Mouse (Mus musculus): Measurements from ENCODE around the gene Col7a1. TPM values are rescaled to one million over a fixed set of nuclear protein-coding genes. Genes with fewer than 3 reads are reported as not detected.

The Col7a1 gene
- polyA plus RNA-seq, 1 experiment from 2014 or later: 0.64 TPM

MicroRNAs encoded within 50 kb of the gene (microRNA counts, 519-probe panel; counts per million panel counts)
- not detected for microRNA mmu-miR-711

Small RNAs within 50 kb of the gene (microRNA-seq; reads per million reads assigned to microRNA genes)
- gene Mir711: not detected

Other genes with a start within 250 kb of the Col7a1 start
- gene Ip6k2, start 169.8 kb upstream of the Col7a1 start, polyA plus RNA-seq (2014; fragmentation: Nextera tagmentation; extraction: Ambion mirVana): 268 and 320 TPM in 2 replicates
- gene Nckipsd, start 145.2 kb upstream of the Col7a1 start, polyA plus RNA-seq (2014; fragmentation: Nextera tagmentation; extraction: Ambion mirVana): 25.4 and 30.0 TPM in 2 replicates
- 18.5 and 21.6 TPM in 2 replicates for gene Celsr3, start 127.3 kb upstream of the Col7a1 start, polyA plus RNA-seq (2014; fragmentation: Nextera tagmentation; extraction: Ambion mirVana)
- 21.9 and 22.2 TPM in 2 replicates for gene Slc26a6, start 100.3 kb upstream of the Col7a1 start, polyA plus RNA-seq (2014; fragmentation: Nextera tagmentation; extraction: Ambion mirVana)
- gene Tmem89, start 39.0 kb upstream of the Col7a1 start, polyA plus RNA-seq (2014; fragmentation: Nextera tagmentation; extraction: Ambion mirVana): not detected in 2 replicates
- 480 and 510 TPM in 2 replicates for gene Uqcrc1, start 17.0 kb upstream of the Col7a1 start, polyA plus RNA-seq (2014; fragmentation: Nextera tagmentation; extraction: Ambion mirVana)
- 0.24 TPM in 1 of 2 replicates, not detected in the other for gene Ucn2, start 32.4 kb downstream of the Col7a1 start, polyA plus RNA-seq (2014; fragmentation: Nextera tagmentation; extraction: Ambion mirVana)
- 23.2 and 27.9 TPM in 2 replicates for gene Pfkfb4, start 38.2 kb downstream of the Col7a1 start, polyA plus RNA-seq (2014; fragmentation: Nextera tagmentation; extraction: Ambion mirVana)
- gene Shisa5, start 85.0 kb downstream of the Col7a1 start, polyA plus RNA-seq (2014; fragmentation: Nextera tagmentation; extraction: Ambion mirVana): 55.4 TPM in 2 replicates
- gene Trex1, start 106.1 kb downstream of the Col7a1 start, polyA plus RNA-seq (2014; fragmentation: Nextera tagmentation; extraction: Ambion mirVana): 12.4 and 13.4 TPM in 2 replicates
- 31.4 and 34.8 TPM in 2 replicates for gene Atrip, start 120.5 kb downstream of the Col7a1 start, polyA plus RNA-seq (2014; fragmentation: Nextera tagmentation; extraction: Ambion mirVana)
- 10.7 and 13.1 TPM in 2 replicates for gene Ccdc51, start 128.9 kb downstream of the Col7a1 start, polyA plus RNA-seq (2014; fragmentation: Nextera tagmentation; extraction: Ambion mirVana)
- gene Tma7, start 129.0 kb downstream of the Col7a1 start, polyA plus RNA-seq (2014; fragmentation: Nextera tagmentation; extraction: Ambion mirVana): 712 and 779 TPM in 2 replicates
- gene Plxnb1, start 141.8 kb downstream of the Col7a1 start, polyA plus RNA-seq (2014; fragmentation: Nextera tagmentation; extraction: Ambion mirVana): 13.9 and 14.9 TPM in 2 replicates
- not detected in 2 replicates for gene Fbxw21, start 208.5 kb downstream of the Col7a1 start, polyA plus RNA-seq (2014; fragmentation: Nextera tagmentation; extraction: Ambion mirVana)
- not detected in 2 replicates for gene Fbxw13, start 242.4 kb downstream of the Col7a1 start, polyA plus RNA-seq (2014; fragmentation: Nextera tagmentation; extraction: Ambion mirVana)